Mouse (Mus musculus): Measurements from ENCODE around the gene Ugt1a6b. TPM values are rescaled to one million over a fixed set of nuclear protein-coding genes. Genes with fewer than 3 reads are reported as not detected.
"Not testable (repeated sequence)": the region's sequence is repeated elsewhere in the genome, so short reads cannot be mapped to it uniquely, and the experiment has no call there.

Gene Ugt1a6b
- polyA plus RNA-seq (2012) = not detected in 2 replicates

DNA sequence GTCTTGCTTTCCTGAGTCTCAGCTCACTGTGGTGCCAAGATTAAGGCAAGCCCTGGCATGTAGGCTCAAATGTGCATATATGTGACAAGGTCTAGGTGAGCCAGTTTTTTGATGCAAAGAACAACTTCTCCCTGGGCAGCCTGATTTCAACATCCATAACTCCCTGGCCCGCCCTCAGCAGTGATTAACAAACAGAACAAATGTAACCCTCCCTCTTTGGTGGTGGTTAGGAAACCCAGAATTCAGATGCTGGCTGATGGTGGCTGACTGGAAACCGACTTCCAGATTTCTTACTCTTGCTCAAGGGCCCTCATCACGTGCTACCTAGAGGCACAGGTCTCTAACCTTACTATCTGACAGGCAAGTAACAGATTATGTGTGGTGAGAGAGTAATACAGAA lies at the start of gene Ugt1a6b:
Gene Ugt1a6b (plus strand): TSS at position 234 of the 400 bp plus-strand sequence.
- not testable (repeated sequence) for TF ChIP-seq GATA1 (IDR thresholded peaks at IDR 0.05; ENCODE audit: low read length)

DNA sequence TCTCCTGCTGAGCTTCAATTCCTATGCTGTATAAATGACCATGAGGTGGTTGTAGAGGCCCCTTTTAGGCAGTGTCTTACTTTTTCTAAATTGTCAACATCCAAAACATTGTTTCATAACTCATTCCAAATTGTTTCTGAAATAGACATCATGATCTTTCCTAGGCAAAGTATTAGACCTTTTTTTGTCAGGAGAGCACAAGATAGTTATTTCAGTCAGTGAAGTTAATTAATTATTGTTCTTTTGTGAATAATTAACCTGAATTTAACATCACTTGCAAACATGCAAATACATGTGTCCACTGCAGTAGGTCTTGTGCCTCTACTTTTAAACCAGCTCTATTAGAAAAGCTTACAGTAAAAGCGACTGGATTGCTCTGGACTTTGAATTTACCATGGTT lies 48.0 kb upstream of the Ugt1a6b start, which contains the start of gene Ugt1a10:
Gene Ugt1a10 (plus strand): TSS at position 301 of the 400 bp plus-strand sequence.
- TF ChIP-seq GATA1 (IDR thresholded peaks at IDR 0.05; ENCODE audit: low read length) = no peak

DNA sequence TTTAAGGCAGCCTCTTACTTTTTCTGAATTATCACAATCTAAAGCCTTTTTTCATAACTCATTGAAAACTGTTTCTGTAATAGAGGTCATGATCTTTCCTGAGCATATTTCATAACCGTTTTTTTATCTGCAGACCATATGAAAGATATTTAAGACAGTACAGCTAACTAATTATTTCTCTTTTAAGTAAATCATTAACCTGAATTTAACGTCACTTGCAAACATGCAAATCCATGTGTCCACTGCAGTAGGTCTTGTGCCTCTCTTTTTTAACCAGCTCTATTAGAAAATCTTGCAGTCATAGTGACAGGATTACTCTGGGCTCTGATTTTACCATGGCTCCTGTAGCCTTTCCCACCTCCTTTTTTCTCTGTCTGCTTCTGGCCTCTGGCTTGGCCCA lies 32.6 kb upstream of the Ugt1a6b start, which contains the start of gene Ugt1a9:
Gene Ugt1a9 (plus strand): TSS at position 306 of the 400 bp plus-strand sequence.
- no peak for TF ChIP-seq GATA1 (IDR thresholded peaks at IDR 0.05; ENCODE audit: low read length)

DNA sequence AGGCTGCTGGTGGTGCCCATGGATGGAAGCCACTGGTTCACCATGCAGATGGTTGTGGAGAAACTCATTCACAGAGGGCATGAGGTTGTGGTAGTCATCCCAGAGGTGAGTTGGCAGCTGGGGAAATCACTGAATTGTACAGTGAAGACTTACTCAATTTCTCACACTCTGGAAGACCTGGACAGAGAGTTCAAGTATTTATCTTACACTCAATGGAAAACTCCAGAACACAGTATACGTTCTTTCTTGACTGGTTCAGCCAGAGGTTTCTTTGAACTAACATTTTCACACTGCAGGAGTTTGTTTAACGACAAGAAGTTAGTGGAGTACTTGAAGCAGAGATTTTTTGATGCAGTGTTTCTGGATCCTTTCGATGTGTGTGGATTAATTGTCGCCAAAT lies 32.1 kb upstream of the Ugt1a6b start:
- no peak for TF ChIP-seq GATA1 (IDR thresholded peaks at IDR 0.05; ENCODE audit: low read length)

DNA sequence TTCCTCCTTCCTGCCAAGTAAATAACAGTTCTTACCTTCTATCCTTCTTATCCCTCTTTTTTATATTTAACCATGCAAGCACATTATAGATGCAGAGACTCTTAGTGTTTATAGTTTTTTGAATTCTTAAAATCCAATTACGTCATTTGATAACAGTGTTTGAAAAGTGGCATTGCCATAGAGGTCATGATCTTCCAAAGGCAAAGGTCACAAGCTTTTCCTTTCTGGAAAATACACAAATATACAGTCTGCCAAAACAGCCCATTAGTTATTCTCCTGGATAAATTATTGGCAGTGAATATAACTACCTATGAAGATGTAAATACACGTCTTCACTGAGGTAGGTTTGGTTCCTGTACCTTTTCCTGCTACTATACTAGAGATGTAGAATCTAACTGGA lies 28.6 kb upstream of the Ugt1a6b start:
- no peak for TF ChIP-seq GATA1 (IDR thresholded peaks at IDR 0.05; ENCODE audit: low read length)

DNA sequence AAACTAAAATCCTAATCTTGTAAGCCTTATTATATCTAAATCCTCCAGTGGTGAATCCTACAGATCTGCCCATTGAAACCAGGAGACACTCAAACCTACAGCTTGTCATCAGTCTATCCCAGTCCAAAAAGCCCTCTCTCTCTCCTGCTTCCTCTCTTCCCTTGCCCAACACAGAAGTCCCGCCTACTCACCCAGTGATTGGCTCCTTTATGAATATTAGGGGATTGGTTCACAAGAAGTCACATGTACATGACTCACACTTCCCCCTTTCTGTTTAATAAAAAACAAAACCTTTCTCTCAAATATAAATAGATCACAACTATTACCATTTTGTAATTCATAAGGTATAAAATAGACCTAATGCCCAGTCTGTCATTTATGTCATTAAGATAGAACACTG lies 25.9 kb upstream of the Ugt1a6b start:
- TF ChIP-seq GATA1 (IDR thresholded peaks at IDR 0.05; ENCODE audit: low read length) = no peak

GRCm38 (mm10) chr1:88081670-88082069 lies 21.4 kb upstream of the Ugt1a6b start:
- TF ChIP-seq GATA1 (IDR thresholded peaks at IDR 0.05; ENCODE audit: low read length) = no peak

DNA sequence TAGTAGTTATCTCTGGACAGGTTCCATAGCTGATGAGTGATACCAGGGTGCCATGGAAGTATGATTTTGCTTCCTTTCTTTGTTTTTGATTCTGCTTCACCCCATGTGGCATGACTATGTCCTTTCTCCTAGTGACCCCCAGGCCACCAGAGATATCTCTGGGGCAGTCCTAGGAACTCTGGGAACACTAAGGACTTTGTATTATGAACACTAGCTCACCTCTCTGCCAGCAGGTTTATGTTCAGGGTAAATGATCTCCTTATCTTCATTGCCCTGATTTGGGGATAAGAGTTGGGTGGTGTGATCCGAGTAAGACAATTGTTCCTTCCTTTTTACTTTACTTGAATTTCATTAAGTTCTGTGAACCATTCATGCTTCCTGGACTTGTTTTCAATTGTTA lies 16.9 kb upstream of the Ugt1a6b start:
- no peak for TF ChIP-seq GATA1 (IDR thresholded peaks at IDR 0.05; ENCODE audit: low read length)

- TF ChIP-seq GATA1 (IDR thresholded peaks at IDR 0.05; ENCODE audit: low read length) = no peak
Observed at GRCm38 (mm10) chr1:88087513-88087912, 15.5 kb upstream of the Ugt1a6b start, which contains the start of gene Ugt1a8. TSS of gene Ugt1a8 (plus strand) at chr1:88087813.

DNA sequence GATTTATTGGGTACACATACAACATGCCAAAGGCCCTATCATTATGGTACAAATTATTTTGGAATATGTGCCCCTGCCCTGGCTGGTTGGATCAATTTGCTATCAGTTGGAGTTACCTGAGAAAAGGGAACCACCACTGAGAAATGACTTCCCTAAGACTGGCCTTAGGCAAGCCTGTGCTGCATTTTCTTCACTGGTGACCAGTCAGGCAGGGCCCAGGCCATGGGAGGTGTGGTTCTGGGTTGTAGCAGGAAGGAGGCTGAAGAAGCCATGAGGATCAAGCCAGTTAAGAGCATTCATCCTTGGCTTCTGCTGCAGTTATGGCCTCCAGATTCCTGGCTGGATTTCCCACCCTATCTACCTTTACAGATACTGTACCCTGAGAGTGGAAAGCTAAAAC lies 10.7 kb upstream of the Ugt1a6b start:
- TF ChIP-seq GATA1 (IDR thresholded peaks at IDR 0.05; ENCODE audit: low read length) = no peak

- TF ChIP-seq GATA1 (IDR thresholded peaks at IDR 0.05; ENCODE audit: low read length) = no peak
Observed at GRCm38 (mm10) chr1:88094941-88095492, 8.0 kb upstream of the Ugt1a6b start, which contains the start of gene Ugt1a7c. TSS of gene Ugt1a7c (plus strand) at chr1:88095062.

DNA sequence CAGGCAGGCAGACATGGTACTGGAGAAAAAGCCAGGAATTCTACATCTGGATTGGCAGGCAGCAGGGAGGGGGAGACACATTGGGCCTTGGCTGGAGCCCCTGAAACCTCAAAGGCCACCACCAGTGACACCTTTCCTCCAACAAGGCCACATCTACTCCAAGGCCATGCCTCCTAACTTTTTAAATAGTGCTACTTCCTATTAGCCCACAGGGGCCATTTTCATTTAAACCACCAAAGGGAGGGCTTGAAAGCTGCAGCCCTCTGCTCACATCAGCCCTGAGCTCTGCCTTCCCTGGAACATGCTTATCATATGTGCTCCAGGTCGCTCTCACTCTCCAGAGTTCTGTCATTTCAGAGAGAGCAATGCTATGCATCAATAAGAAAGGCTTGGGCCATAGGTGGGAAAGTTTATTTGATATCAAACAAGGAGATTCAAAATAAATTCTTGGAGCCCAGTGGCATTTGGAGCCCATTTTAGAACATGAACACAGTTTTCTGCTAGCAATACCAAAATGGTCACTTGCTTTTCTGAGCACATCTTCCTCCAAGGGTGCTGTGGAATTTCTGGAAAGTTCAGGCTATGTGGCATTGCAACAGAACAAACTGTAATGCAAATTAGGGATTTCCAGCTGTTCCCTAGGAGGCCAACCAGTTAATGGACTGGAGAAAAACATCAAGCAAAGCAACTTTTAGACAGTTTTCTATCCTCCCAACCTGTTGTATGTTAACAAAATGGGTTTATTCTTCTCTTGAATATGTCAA lies 1.8 kb downstream of the Ugt1a6b start:
- no peak for TF ChIP-seq GATA1 (IDR thresholded peaks at IDR 0.05; ENCODE audit: low read length)

DNA sequence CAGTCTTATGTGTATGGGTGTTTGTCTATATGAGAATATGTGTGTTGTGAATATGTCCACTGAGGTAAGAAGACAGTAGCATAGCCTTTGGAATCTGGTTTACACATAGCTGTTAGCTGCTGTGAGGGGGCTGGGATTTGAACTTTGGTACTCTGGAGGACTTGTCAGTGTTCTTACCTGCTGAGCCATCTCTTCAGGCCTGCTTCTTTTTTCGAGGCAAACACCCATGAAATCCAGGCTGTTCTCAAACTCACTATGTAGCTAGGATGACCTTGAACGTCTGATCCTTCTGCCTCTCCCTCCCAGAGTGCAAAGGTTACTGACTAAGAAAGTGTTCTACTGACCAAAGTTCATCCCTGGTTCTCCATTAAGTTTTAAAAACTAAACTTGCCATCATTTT lies 2.6 kb downstream of the Ugt1a6b start:
- TF ChIP-seq GATA1 (IDR thresholded peaks at IDR 0.05; ENCODE audit: low read length) = no peak

GRCm38 (mm10) chr1:88133908-88134456 lies 30.9 kb downstream of the Ugt1a6b start:
- TF ChIP-seq GATA1 (IDR thresholded peaks at IDR 0.05; ENCODE audit: low read length) = no peak

DNA sequence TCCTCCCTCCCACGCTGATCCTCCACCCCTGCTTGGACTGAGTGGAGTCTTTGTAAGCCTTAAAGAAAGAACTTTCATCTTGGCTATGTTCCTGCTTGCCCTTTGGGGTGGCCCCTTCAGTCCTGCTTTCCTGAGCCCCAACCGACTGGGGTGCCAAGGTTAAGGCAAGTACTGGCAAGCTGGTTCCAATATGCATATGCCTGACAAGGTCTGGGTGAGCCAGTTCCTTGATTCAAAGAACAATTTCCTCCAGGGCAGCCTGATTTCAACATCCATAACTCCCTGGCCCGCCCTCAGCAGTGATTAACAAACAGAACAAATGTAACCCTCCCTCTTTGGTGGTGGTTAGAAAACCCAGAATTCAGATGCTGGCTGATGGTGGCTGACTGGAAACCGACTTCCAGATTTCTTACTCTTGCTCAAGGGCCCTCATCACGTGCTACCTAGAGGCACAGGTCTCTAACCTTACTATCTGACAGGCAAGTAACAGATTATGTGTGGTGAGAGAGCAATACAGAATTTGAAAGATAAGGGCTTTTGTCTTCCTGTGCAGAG lies 31.5 kb downstream of the Ugt1a6b start, which contains the start of gene Ugt1a6a:
Gene Ugt1a6a (plus strand): TSS at position 353 of the 555 bp plus-strand sequence.
- TF ChIP-seq GATA1 (IDR thresholded peaks at IDR 0.05; ENCODE audit: low read length) = not testable (repeated sequence)

- no peak for TF ChIP-seq GATA1 (IDR thresholded peaks at IDR 0.05; ENCODE audit: low read length)
Observed at GRCm38 (mm10) chr1:88136646-88137045, 33.6 kb downstream of the Ugt1a6b start.
